Mouse (Mus musculus) mesoderm, embryonic 11.5 days (tissue): ENCODE results near the gene Mex3b.
A peak's percentile ranks its signal among the peaks of the same experiment; 100 is the strongest.

ENCODE experiments used
- DNase-seq: peaks from one replicate; pipeline ENCODE4 v3.0.0-alpha.2; 2012; ENCODE audit warnings: low read depth, low spot score

The Mex3b gene

GRCm38 (mm10) chr7:82866486-82867270, 455 bp upstream of the Mex3b start:
- DNase-seq = peak; percentile 97

- DNase-seq = peak; percentile 76
Observed at GRCm38 (mm10) chr7:82868309-82869230, 1.4 kb downstream of the Mex3b start.

GRCm38 (mm10) chr7:82869231-82870147, 2.4 kb downstream of the Mex3b start:
- peak; percentile 80 for DNase-seq

- DNase-seq = no peak
Observed at GRCm38 (mm10) chr7:82870148-82870513, 3.0 kb downstream of the Mex3b start.

DNA sequence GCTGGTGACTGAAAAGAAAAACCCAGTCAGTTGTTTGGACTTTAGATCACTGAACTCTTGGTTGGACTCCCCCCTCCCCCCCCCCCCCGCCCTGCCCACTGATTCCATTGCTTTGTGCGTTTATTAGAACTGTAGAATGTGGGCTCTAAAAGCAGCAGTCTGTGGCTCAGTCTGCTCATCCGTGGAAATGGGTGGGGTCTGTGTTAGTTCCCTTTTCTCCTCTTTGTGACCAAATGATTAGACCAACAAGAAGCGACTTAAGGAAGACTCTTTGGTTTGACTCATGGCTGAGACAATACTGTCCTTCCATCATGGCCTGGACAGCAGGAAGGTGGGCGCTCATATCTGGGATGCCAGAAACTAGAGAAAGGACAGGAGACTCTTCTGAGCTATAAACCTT, 9.4 kb downstream of the Mex3b start:
- DNase-seq = no peak

- DNase-seq = no peak
Observed at GRCm38 (mm10) chr7:82880016-82880415, 12.9 kb downstream of the Mex3b start.

DNA sequence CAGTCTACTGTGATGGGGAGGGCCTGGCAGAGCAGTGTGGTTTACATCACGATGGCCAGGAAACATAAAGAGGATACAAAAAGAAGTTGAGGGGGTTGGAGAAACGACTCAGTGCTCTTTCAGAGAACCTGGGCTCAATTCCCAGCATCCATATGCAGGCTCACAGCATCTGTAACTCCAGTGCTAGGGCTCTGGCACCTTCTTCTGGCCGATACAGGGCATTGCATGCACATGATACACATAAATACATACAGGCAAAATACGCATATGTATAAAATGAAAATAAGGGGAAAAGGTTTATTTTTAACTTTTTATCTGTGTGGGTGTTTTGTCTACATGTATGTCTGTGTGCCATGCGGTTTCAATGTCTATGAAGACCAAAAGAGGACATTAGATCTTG, 13.6 kb downstream of the Mex3b start:
- DNase-seq = no peak

DNA sequence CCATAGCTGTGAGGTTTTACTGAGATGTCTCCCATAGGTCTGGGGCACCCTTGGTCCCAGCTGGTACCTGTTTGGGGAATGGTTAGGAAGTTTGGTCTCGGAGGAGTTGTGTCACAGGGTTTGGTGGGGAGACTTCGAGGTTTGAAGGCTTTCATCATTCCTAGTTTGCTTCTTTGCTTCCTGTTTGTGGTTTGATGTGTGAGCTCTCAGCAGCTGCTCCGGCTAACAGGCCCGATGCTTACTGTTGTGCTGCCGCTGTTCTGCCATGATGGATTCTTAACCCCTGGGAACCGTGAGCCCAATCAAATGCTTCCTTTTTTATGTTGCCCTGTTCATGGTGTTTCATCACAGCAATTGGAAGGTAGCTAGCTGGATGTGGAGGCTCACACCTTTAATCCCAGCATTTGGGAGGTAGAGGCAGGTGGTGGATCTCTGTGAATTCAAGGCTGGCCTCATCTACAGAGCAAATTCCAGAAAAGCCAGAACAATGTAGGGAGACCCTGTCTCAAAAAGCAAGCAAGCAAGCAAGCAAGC, 23.3 kb downstream of the Mex3b start:
- DNase-seq = no peak

- DNase-seq = no peak
Observed at GRCm38 (mm10) chr7:82890875-82891515, 23.9 kb downstream of the Mex3b start.

DNA sequence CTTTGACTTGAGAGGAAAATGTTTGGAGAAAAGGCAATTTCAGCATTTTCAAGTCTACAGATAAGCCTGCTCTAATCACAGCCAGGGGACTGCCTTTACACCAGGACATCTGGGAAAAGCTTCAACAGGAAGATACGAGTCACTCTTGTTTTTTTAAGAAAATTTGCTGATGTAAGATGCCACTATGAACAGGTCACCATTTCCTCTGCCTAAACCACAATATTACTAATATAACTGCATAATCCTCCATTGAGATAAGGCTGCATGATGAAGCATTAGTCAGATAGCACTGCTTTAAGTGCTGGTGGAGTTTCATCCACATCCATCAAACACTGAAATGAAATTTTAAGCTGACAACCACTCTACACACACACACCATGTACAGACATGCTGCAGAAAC, 27.2 kb downstream of the Mex3b start:
- no peak for DNase-seq

DNA sequence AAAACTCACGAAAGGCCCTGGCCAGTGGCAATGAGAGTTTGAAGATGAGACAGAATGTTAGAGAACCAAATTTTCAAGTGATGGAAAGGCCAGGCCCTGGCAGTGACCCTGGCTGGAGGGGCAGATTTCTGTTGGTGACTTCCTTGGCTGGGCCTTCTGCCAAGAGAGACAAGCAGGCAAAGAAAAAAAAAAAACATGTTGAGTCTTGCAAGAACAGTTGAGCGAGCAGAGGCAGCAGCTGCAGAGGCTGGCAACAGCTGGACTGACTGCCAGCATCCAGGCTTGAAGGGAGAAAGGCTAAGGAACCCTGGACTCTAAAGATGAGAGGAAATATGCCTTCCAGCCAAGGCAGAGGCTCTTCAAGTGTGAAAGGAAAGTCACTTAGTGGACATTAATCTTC, 28.5 kb downstream of the Mex3b start:
- no peak for DNase-seq

- DNase-seq = no peak
Observed at GRCm38 (mm10) chr7:82896750-82897149, 29.6 kb downstream of the Mex3b start.

- peak; percentile 29 for DNase-seq
Observed at GRCm38 (mm10) chr7:82899459-82900297, 32.5 kb downstream of the Mex3b start.

GRCm38 (mm10) chr7:82903006-82903405, 35.9 kb downstream of the Mex3b start:
- DNase-seq = no peak

DNA sequence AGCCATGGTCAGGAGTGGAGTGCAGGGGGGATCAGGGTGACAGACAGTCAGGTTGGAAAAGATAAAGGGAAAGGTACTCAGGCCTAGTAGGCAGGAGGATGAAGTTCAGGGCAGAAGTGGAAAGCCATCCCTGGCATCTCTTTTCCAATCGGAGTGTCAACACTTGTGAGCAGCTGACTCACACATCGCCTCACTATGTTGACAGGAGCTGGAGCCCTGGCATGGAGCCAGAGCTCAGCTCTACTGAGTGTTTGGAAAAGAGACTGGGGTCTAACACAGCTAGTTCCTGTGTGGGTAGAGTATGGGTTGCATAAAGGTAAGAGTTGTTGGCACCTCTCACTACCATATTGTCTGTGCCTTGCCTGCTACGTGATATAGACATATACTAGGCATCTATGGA, 38.4 kb downstream of the Mex3b start:
- no peak for DNase-seq

GRCm38 (mm10) chr7:82907081-82907480, 39.9 kb downstream of the Mex3b start:
- no peak for DNase-seq

- DNase-seq = no peak
Observed at GRCm38 (mm10) chr7:82910536-82911384, 43.6 kb downstream of the Mex3b start.

DNA sequence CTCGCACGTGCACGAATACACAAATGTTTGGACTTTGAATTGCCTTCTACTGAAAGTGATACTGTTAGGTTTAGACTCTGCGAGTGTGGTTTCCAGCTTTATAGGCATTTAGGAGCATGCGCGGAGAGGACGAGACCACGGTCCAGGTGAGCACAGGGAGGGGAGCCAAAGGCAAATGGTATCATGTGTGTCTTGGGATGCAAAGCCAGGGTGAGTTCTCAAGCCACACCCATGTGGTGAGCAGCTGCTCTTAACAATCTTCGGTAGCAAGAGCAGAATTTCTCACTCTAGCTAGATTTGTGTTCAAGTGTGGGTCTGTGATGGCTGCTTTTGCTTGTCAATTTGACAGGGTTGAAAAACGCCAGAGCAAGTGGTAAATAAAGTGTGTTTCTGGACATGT, 44.4 kb downstream of the Mex3b start:
- no peak for DNase-seq

GRCm38 (mm10) chr7:82914297-82914696, 47.2 kb downstream of the Mex3b start:
- no peak for DNase-seq
